Mouse (Mus musculus) stomach, embryonic 16.5 days (tissue): Measurements from ENCODE around the gene 7530416G11Rik. TPM values are rescaled to one million over a fixed set of nuclear protein-coding genes. Genes with fewer than 3 reads are reported as not detected.

Experiments used
- ATAC-seq: fragments of 200-750 bp; cut with Nextera tagmentation; 2 replicates; pipeline ENCODE4 v1.8.0; 2017; ENCODE audit warnings: moderate number of reproducible peaks, moderate TSS enrichment; ENCODE audit not compliant: insufficient read depth, low FRiP score
- H3K27ac ChIP-seq: fragments of 300-500 bp; sonication (generic); 2 replicates; pipeline ENCODE4 v1.5.1; 2014; ENCODE audit warnings: low read length
- H3K27me3 ChIP-seq: fragments of 300-500 bp; sonication (generic); 2 replicates; pipeline ENCODE4 v1.6.1; 2014; ENCODE audit warnings: low read length, control low read depth, mixed read lengths; ENCODE audit not compliant: control insufficient read depth, insufficient read depth
- H3K36me3 ChIP-seq: fragments of 300-500 bp; sonication (generic); 2 replicates; pipeline ENCODE4 v1.6.1; 2014; ENCODE audit warnings: low read length; ENCODE audit not compliant: control insufficient read depth, insufficient read depth
- H3K4me1 ChIP-seq: fragments of 300-500 bp; sonication (generic); 2 replicates; pipeline ENCODE4 v1.6.1; 2014; ENCODE audit warnings: low read length, control low read depth, mixed read lengths; ENCODE audit not compliant: control insufficient read depth, insufficient read depth
- H3K4me2 ChIP-seq: fragments of 300-500 bp; sonication (generic); 2 replicates; pipeline ENCODE4 v1.6.1; 2014; ENCODE audit warnings: low read depth, low read length, mixed read lengths
- H3K4me3 ChIP-seq: fragments of 300-500 bp; sonication (generic); replicated peaks from 2 replicates; pipeline ENCODE4 v1.5.1; 2014; ENCODE audit warnings: mild to moderate bottlenecking, low read length
- H3K9ac ChIP-seq: fragments of 300-500 bp; sonication (generic); 2 replicates; pipeline ENCODE4 v1.6.1; 2014; ENCODE audit warnings: low read length
- H3K9me3 ChIP-seq: fragments of 300-500 bp; sonication (generic); replicated peaks from 2 replicates; pipeline ENCODE4 v1.6.1; 2016; ENCODE audit warnings: low read length, control low read depth; ENCODE audit not compliant: control insufficient read depth
- whole genome bisulfite sequencing: fragments of 180-500 bp; shearing (Covaris S2); extraction: QIAGEN DNeasy Blood & Tissue Kit; methylation state at CpG from one replicate; pipeline ENCODE4 v1.1.7; 2014; 5-methylcytosine and 5-hydroxymethylcytosine counted together
- polyA plus RNA-seq: library from polyadenylated mRNA; unstranded; fragments of >200 nt; fragmentation: Nextera tagmentation; extraction: Ambion mirVana; gene quantifications from 2 replicates; pipeline ENCODE4 v1.2.1, GENCODE M21; 2015

Gene 7530416G11Rik
- polyA plus RNA-seq, 1 experiment from 2014 or later = not detected

GRCm38 (mm10) chr15:85497548-85497947 lies 5.5 kb downstream of the 7530416G11Rik start:
- no peaks in the 10 kb centered on the region for H3K9me3 ChIP-seq
- no peaks in the 10 kb centered on the region for H3K36me3 ChIP-seq
- H3K4me1 ChIP-seq = no peaks in the 10 kb centered on the region
- no peak overlapping the region for H3K4me2 ChIP-seq
- no peak overlapping the region for H3K27ac ChIP-seq
- no peak overlapping the region for H3K4me3 ChIP-seq
- 96% methylated on average over 4 of the region's 4 CpGs for WGBS
- no peaks in the 10 kb centered on the region for H3K27me3 ChIP-seq
- no peak for ATAC-seq
- no peak overlapping the region for H3K9ac ChIP-seq

- no peak overlapping the region for H3K27ac ChIP-seq
- ATAC-seq = no peak
- H3K36me3 ChIP-seq = no peaks in the 10 kb centered on the region
- H3K4me1 ChIP-seq = no peaks in the 10 kb centered on the region
- WGBS = 13% methylated on average over 11 of the region's 11 CpGs
- H3K27me3 ChIP-seq = 0 out of 2 replicates have a peak, but pooled peaks cover 3% of the 10 kb centered on the region
- no peaks in the 10 kb centered on the region for H3K9me3 ChIP-seq
- H3K4me2 ChIP-seq = no peak overlapping the region
- no peak overlapping the region for H3K9ac ChIP-seq
- H3K4me3 ChIP-seq = no peak overlapping the region
Measured at GRCm38 (mm10) chr15:85494163-85494621, 8.8 kb downstream of the 7530416G11Rik start.

- no peaks in the 10 kb centered on the region for H3K36me3 ChIP-seq
- 75% methylated on average over 7 of the region's 7 CpGs for WGBS
- H3K4me3 ChIP-seq = no peak overlapping the region
- H3K4me1 ChIP-seq = no peaks in the 10 kb centered on the region
- no peak overlapping the region for H3K27ac ChIP-seq
- no peak overlapping the region for H3K9ac ChIP-seq
- no peak overlapping the region for H3K4me2 ChIP-seq
- no peaks in the 10 kb centered on the region for H3K9me3 ChIP-seq
- 0 out of 2 replicates have a peak, but pooled peaks cover 3% of the 10 kb centered on the region for H3K27me3 ChIP-seq
- ATAC-seq = no peak
Measured at GRCm38 (mm10) chr15:85489751-85490150, 13.3 kb downstream of the 7530416G11Rik start.

- Histone ChIP-seq H3K4me1 (no peaks in the 10 kb centered on the region), H3K27me3 (0 out of 2 replicates have a peak, but pooled peaks cover 3% of the 10 kb centered on the region), H3K9ac (no peak overlapping the region), H3K27ac (no peak overlapping the region), H3K4me3 (no peak overlapping the region), H3K4me2 (no peak overlapping the region), H3K36me3 (no peaks in the 10 kb centered on the region), H3K9me3 (no peaks in the 10 kb centered on the region)
- WGBS = 81% methylated on average over 10 of the region's 10 CpGs
- ATAC-seq = no peak
Measured at GRCm38 (mm10) chr15:85488900-85489299, 14.1 kb downstream of the 7530416G11Rik start.

- H3K27me3 ChIP-seq = no peaks in the 10 kb centered on the region
- H3K4me2 ChIP-seq = no peak overlapping the region
- no peak overlapping the region for H3K9ac ChIP-seq
- ATAC-seq = peak; percentile 52; the same call in 1 of the 2 replicates
- no peaks in the 10 kb centered on the region; the same call in 1 of the 2 replicates for H3K4me1 ChIP-seq
- H3K36me3 ChIP-seq = no peaks in the 10 kb centered on the region
- 34% methylated on average over 3 of the region's 3 CpGs for WGBS
- no peak overlapping the region; the same call in 1 of the 2 replicates for H3K27ac ChIP-seq
- no peaks in the 10 kb centered on the region for H3K9me3 ChIP-seq
- no peak overlapping the region for H3K4me3 ChIP-seq
Measured at GRCm38 (mm10) chr15:85480630-85481029, 22.4 kb downstream of the 7530416G11Rik start.

- Histone ChIP-seq H3K4me1 (no peaks in the 10 kb centered on the region; the same call in 1 of the 2 replicates), H3K4me2 (no peak overlapping the region), H3K9ac (0 out of 2 replicates have a peak overlapping the region, but pooled peaks have one; percentile 35), H3K9me3 (no peaks in the 10 kb centered on the region), H3K27me3 (no peaks in the 10 kb centered on the region), H3K27ac (peak overlapping the region; percentile 57), H3K36me3 (no peaks in the 10 kb centered on the region), H3K4me3 (no peak overlapping the region)
- ATAC-seq = peak; percentile 61; the same call in 1 of the 2 replicates
- 32% methylated on average over 5 of the region's 5 CpGs for WGBS
Measured at GRCm38 (mm10) chr15:85479919-85480318, 23.1 kb downstream of the 7530416G11Rik start.

- Histone ChIP-seq H3K9ac (no peak overlapping the region), H3K27me3 (no peaks in the 10 kb centered on the region), H3K4me2 (no peak overlapping the region), H3K27ac (peak overlapping the region; percentile 57), H3K9me3 (no peaks in the 10 kb centered on the region), H3K4me1 (no peaks in the 10 kb centered on the region; the same call in 1 of the 2 replicates), H3K4me3 (no peak overlapping the region), H3K36me3 (no peaks in the 10 kb centered on the region)
- ATAC-seq = no peak
- WGBS = 67% methylated on average over 12 of the region's 12 CpGs
Measured at GRCm38 (mm10) chr15:85479365-85479764, 23.7 kb downstream of the 7530416G11Rik start.

- Histone ChIP-seq H3K9ac (no peak overlapping the region), H3K9me3 (no peaks in the 10 kb centered on the region), H3K27ac (no peak overlapping the region), H3K4me2 (no peak overlapping the region), H3K4me3 (no peak overlapping the region), H3K27me3 (no peaks in the 10 kb centered on the region), H3K4me1 (no peaks in the 10 kb centered on the region; the same call in 1 of the 2 replicates), H3K36me3 (no peaks in the 10 kb centered on the region)
- 22% methylated on average over 1 of the region's 1 CpGs for WGBS
- no peak for ATAC-seq
Measured at GRCm38 (mm10) chr15:85477584-85477983, 25.4 kb downstream of the 7530416G11Rik start.

GRCm38 (mm10) chr15:85474697-85475096 lies 28.3 kb downstream of the 7530416G11Rik start:
- H3K4me1 ChIP-seq = no peaks in the 10 kb centered on the region
- no peak for ATAC-seq

More at GRCm38 (mm10) chr15:85474697-85475096, 28.3 kb downstream of the 7530416G11Rik start:
- 56% methylated on average over 3 of the region's 3 CpGs for WGBS
- no peak overlapping the region for H3K9ac ChIP-seq
- no peak overlapping the region for H3K27ac ChIP-seq
- no peaks in the 10 kb centered on the region for H3K27me3 ChIP-seq
- H3K4me3 ChIP-seq = no peak overlapping the region
- H3K4me2 ChIP-seq = no peak overlapping the region
- no peaks in the 10 kb centered on the region for H3K36me3 ChIP-seq
- no peaks in the 10 kb centered on the region; the same call in 1 of the 2 replicates for H3K9me3 ChIP-seq
